Mouse (Mus musculus) gastrocnemius, adult 2 months (tissue): ENCODE results near the gene Sox12. TPM values are rescaled to one million over a fixed set of nuclear protein-coding genes. Genes with fewer than 3 reads are reported as not detected.

Experiments used
- DNase-seq: peaks from one replicate; pipeline ENCODE4 v3.0.0; 2022
- H3K27ac ChIP-seq: fragments of 200-600 bp; 2 replicates; pipeline ENCODE4 v1.8.1; 2022; ENCODE audit warnings: mild to moderate bottlenecking
- H3K4me3 ChIP-seq: fragments of 200-600 bp; 2 replicates; pipeline ENCODE4 v1.8.1; 2022; ENCODE audit warnings: mild to moderate bottlenecking, moderate library complexity
- CTCF ChIP-seq: fragments of 200-600 bp; IDR thresholded peaks from 2 replicates; pipeline ENCODE4 v1.8.1; 2022; ENCODE audit warnings: antibody characterized with exemption, mild to moderate bottlenecking, moderate library complexity
- intact Hi-C: fragments of 180-260 bp; cut with DNase I; formaldehyde crosslinking; loops from one replicate; pipeline ENCODE4 v1.15.1; 2025
- total RNA-seq, 2 experiments: library from RNA; stranded (reverse); gene quantifications; 2 replicates each; pipeline ENCODE4 v1.2.3; 2021

The Sox12 gene
- total RNA-seq, 2 experiments from 2014 or later = 0.53 to 0.79 TPM

DNA sequence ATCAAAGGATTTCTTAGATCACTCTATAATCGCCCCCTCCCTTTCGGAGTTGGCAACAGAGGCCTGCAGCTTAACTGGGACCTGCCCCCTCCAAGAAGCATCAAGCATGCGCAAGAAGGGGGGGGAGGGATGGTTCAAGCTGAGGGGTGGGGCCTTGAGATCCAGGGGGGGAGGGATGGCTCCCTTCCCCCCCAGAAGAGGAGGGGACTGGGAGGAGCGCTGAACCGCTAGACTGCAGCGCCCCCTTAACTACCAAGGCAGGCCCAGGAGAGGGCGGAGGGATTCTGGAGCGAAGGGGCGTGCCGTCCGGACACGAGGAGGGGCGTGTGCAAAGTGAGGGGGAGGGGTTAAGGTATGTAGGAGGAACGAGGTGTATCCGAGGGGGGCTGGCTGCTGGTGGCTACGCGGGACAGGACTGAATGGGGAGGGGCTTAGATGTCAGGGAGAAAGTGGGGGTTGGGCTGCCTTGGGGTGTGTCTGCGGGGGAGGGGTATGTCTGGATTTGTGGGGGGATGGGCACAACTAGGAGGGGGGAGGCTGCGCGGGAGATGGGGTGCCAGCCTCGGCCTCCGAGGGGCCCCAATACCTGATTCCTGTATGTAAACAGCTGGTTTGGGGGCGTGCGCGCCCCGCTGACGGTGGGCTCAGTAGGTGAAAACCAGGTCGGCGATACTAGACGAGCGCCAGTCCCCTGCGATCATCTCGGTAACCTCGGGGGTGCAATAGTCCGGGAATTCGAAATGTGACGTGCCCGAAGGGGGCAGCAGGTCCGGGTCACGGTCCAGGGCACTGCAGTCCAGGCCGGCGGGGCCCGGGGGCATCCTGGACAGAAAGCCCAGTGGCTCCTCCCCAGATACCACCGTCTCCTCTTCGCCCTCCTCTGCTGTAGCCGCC lies 1.5 kb downstream of the Sox12 start:
- Histone ChIP-seq H3K4me3 (peak overlapping the region; percentile 86), H3K27ac (peak overlapping the region; percentile 72)
- peak; percentile 80 for DNase-seq
- TF ChIP-seq CTCF = peak; percentile 30; the same call in 1 of the 2 replicates
- intact Hi-C loops = no loop called here

DNA sequence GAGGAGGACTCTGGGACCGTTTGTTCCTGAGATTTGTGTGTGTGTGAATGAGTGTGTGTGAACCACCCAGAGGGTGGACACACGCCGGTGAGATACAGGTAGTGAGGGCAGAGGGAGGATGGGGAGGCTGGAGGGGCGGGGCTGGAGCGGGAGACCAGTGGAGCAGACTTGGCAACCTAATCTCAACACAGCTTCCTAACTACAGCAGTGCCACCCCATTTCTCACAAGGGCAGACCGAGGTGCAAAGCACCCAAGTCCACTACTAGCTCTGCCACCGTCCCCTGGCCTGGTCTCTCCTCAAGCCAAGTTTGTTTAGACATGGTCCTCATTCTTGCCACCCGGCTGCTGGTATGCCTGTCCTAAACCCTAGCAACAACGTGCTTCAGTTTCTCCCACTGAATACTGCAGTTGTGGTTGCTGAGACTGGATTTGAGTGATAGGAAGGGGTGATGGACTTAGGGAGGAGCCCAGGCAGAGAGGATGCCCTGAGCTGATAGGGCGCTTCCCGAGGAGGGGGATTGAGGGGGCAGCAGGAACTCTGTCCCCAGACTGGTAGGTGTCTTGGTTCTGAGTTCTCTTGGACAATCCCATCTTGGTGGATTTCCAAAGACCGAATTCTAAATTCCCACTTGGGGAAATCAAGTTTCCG lies 2.5 kb downstream of the Sox12 start:
- no peak for TF ChIP-seq CTCF
- peak overlapping the region; percentile 72; the same call in 1 of the 2 replicates for H3K27ac ChIP-seq
- peak overlapping the region; percentile 86 for H3K4me3 ChIP-seq
- intact Hi-C loops = no loop called here
- DNase-seq = no peak

DNA sequence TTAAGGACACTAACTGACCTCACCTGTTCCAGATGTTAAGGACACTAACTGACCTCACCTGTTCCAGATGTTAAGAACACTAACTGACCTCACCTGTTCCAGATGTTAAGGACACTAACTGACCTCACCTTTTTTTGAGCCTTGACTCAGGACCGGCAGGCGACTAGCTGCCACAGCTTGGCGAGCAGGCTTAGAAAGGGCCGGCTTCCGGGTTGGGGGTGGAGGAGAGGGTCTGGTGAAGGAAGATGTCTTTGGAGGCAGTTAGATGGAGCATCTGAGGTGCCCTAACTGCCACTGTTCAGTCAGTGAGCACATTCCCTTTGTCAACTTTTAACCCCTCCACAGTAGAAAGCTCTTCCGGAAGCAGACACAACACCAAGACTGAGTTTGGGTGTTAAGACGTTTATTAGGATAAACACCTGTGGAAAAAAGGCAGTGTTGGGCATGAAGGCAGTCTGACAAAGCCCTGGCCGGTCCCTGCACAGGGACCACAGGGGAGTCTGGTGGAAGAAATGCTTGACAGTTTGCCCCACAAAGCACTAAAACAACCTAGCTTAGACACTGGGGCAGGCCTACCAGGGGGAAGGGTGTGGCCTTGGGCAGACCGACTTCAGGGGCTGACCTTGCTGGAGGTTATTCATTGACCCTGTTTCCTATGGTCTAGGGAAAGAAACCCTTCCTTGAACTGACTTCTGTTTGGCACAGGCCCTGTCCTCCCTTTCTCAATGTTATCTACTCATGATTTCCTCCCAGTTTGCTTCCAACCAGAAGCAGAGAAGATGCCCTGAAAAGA lies 4.4 kb downstream of the Sox12 start:
- Histone ChIP-seq H3K27ac (no peak overlapping the region), H3K4me3 (no peak overlapping the region)
- TF ChIP-seq CTCF = no peak
- intact Hi-C loops = loop anchor here (1.0 kb wide), 1 partner anchor 44 kb away; no protein-coding TSS in a partner anchor
- DNase-seq = no peak

DNA sequence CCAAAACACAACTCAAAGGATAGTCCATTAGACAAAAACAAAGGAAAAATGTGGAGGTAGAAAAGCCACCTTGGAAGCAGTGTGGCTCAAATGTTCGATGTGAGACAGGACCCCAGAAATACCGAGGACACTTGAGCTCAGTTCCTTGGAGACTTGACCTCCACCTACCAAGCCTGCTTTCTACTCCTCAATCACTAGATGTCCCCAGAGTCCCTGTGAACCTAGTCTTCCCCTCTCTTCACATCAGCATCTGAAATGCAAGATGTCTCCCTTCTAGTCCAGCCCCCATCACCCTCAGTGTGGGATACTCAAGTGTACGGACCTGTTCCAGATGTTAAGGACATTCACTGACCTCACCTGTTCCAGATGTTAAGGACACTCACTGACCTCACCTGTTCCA lies 5.1 kb downstream of the Sox12 start:
- peak; percentile 82 for TF ChIP-seq CTCF
- no peak overlapping the region for H3K27ac ChIP-seq
- peak; percentile 29 for DNase-seq
- intact Hi-C loops = loop anchor here (1.0 kb wide), 1 partner anchor 45 kb away; no protein-coding TSS in a partner anchor
- no peak overlapping the region for H3K4me3 ChIP-seq

DNA sequence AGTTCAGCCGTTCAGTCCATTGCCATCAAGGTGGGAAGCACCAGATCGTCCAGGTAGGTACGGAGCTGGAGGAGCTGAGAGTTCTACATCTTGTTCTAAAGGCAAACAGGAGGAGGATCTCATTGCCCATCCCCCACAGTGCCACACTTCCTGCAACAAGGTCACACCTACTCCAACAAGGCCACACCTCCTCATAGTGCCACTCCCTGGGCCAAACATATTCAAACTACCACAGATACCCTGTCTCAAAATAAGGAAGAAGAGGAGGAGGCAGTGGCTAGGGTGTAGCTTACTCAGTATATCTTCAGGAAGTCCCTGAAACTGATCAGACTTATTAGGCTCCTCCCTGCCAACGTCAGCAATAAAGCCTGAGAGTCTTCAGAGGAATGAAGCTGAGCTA lies 13.7 kb downstream of the Sox12 start:
- no peak overlapping the region for H3K27ac ChIP-seq
- TF ChIP-seq CTCF = no peak

DNA sequence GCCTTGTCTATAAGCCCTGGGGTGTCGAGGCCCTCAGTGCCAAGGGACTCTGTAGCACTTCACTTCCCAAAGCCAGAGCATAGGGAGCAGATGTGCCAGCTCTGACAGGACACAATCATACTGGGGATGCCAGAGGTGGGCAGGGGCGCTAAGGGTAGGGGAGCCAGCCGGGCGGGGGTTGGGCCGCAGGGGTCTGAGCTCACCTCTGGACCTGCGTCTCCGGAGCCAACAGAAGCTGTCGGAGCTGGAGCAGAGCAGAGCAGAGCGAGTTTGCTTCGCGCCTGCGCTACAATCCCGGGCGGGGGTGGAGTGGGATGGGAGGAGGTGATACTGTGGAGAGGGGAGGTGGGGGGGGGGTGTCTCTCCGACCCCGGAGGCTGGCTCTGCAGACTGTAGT lies 21.5 kb downstream of the Sox12 start, which contains the start of gene Nrsn2:
Gene Nrsn2 (minus strand): TSS at position 294 of the 397 bp plus-strand sequence.
- Histone ChIP-seq H3K4me3 (no peak within 1 kb of the TSS), H3K27ac (no peak within 1 kb of the TSS)
- no peak for TF ChIP-seq CTCF
- intact Hi-C loops = no loop called here
- DNase-seq = no peak

More for the DNA sequence above, 13.7 kb downstream of the Sox12 start:
- no peak overlapping the region for H3K4me3 ChIP-seq
- intact Hi-C loops = no loop called here
- no peak for DNase-seq

DNA sequence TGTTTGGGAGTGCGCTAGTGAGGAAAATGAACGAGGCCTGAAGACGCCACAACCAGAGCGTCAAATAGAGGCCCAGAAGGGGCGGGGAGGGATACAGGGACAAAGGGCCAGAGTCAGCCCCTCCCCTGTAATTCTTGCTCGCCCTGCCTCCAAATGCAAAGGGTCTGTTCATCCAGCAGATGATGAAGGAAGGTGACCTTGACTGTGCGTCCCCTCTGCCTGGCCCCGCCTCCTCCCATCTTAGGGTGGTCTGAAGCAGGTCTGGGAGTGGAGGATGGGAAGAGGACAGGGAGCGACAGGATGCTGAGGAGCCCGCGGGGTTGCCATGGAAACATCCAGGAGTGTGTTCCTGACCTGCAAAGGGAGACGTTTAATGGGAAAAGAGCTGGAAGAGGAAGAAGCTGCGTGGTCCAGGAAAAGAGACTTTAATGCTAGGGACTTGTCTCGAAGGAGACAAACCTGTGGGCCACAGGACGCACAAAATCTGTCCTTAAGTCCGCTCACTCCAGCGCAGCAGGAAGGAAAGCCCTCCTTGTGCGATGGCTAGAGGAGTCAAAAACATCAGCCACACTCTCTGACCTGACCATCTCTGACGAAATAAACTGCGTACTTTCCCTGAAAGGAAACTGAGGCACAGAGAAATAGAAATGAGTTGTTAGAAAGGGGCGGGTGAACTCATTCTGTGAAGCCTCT lies 22.1 kb downstream of the Sox12 start:
- H3K4me3 ChIP-seq = no peak overlapping the region
- TF ChIP-seq CTCF = no peak
- DNase-seq = no peak
- H3K27ac ChIP-seq = no peak overlapping the region
- intact Hi-C loops = no loop called here

DNA sequence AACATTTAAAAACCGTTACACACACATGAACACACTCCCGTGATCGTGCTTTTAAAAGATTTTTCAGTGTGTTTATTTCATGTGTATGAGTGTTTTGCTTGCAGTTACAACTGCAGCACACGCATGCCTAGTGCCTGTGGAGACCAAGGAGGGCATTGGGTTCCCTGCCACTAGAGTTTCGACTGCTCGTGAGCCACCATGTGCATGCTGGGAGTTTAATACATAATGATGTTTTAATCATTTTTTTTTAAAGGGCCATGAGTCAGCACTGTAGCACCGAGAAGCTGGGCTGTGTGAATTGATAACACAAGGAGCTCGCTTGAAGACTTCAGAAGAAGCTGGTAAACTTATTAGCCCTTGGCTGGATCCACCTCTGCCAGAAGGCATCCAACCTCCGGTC lies 24.3 kb downstream of the Sox12 start:
- intact Hi-C loops = no loop called here
- TF ChIP-seq CTCF = no peak
- no peak for DNase-seq
- no peak overlapping the region for H3K27ac ChIP-seq
- H3K4me3 ChIP-seq = no peak overlapping the region

DNA sequence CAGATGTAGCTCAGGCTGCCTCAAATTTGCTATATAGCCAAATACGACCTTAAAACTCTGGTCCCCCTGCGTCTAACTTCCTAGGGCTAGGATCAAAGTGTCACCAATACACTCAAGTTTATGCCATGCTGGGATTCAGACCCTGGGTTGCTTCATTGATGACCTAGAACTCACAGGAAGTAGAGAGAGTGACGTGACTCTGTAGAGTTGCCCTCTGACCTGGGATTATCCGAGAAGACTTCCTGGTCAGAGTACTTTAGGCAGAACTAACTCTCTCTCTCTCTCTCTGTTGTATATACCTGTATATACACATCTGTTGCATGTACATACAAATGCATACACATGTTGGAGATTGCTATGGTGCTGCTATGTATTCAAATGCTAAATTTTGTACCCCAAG lies 25.2 kb downstream of the Sox12 start:
- Histone ChIP-seq H3K4me3 (no peak overlapping the region), H3K27ac (no peak overlapping the region)
- TF ChIP-seq CTCF = no peak
- DNase-seq = no peak
- intact Hi-C loops = no loop called here

DNA sequence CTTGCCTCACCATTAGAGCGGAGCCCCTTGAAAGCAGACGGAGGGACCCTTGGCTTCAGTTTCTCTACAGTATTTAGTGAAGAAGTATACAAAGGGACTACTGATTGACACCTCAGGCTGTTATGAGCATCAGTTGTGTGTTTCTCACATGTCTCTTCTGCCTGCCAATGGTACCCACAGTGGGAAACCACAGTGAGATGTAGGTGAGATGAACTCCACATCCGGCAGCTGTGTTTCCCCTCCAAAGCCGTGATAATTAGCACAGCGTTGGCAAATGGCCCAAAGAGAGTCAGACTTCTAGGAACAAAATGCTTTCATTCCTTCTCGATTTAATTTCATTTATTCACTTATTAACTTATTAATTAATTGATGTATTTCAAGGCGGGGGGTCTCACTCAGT lies 25.8 kb downstream of the Sox12 start:
- no peak for TF ChIP-seq CTCF
- intact Hi-C loops = no loop called here
- Histone ChIP-seq H3K4me3 (no peak overlapping the region), H3K27ac (no peak overlapping the region)
- DNase-seq = no peak

DNA sequence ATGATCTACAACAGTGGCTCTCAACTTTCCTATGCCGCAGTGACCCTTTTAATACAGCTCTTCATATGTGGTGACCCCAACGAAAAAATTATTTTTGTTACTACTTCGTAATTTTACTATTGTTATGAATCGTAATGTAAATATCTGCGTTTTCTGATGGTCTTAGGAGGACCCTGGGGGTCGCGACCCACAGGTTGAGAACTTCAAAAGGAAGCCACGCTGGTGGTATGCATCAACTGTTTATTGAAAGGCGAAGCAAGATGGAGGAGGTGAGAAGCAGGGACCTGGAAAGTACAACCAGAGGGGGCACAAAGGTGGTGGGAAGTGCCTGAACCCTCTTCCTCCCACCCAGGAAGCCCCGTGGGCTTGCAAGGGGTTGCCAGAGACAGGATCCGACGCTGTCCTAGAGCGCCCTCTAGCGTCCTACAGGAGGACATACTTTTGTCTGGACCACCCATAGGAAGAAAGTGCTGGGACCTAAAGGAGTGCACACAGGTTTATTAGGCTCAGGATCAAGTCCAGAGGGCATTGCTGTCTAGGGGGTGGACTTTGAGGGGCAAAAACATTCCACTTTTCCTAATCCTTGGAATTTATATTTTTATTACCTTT lies 29.2 kb downstream of the Sox12 start:
- peak overlapping the region; percentile 43; the same call in 1 of the 2 replicates for H3K4me3 ChIP-seq
- DNase-seq = peak; percentile 50
- intact Hi-C loops = loop anchor here (5.0 kb wide), 1 partner anchor 341 kb away; no protein-coding TSS in a partner anchor
- peak; percentile 95 for TF ChIP-seq CTCF
- no peak overlapping the region for H3K27ac ChIP-seq
